Mouse (Mus musculus) spleen, adult 2 months (tissue): ENCODE measurements around the gene Dbn1. TPM values are rescaled to one million over a fixed set of nuclear protein-coding genes. Genes with fewer than 3 reads are reported as not detected.

Experiments used
- DNase-seq, 2 experiments: peaks; one replicate each; pipeline versions ENCODE4 v3.0.0 to v3.0.0-alpha.2; 2012 to 2021; ENCODE audit warnings: low spot score in 2 of 2, low read depth in 1 of 2
- H3K27ac ChIP-seq: fragments of 200-500 bp; 2 replicates; pipeline ENCODE4 v1.5.1; 2012; ENCODE audit warnings: low read length, inconsistent platforms; ENCODE audit not compliant: insufficient read depth
- H3K27me3 ChIP-seq: fragments of 200-500 bp; 2 replicates; pipeline ENCODE4 v1.6.1; 2012; ENCODE audit warnings: mild to moderate bottlenecking, moderate library complexity, low read length, inconsistent platforms; ENCODE audit not compliant: control insufficient read depth, insufficient read depth
- H3K36me3 ChIP-seq: fragments of 200-500 bp; 2 replicates; pipeline ENCODE4 v1.6.1; 2012; ENCODE audit warnings: mild to moderate bottlenecking, low read length, inconsistent platforms; ENCODE audit not compliant: control insufficient read depth, insufficient read depth
- H3K4me1 ChIP-seq: fragments of 200-500 bp; 2 replicates; pipeline ENCODE4 v1.6.1; 2011; ENCODE audit warnings: inconsistent platforms; ENCODE audit not compliant: control insufficient read depth, insufficient read depth, insufficient read length
- H3K4me3 ChIP-seq: fragments of 200-500 bp; 2 replicates; pipeline ENCODE4 v1.5.1; 2011; ENCODE audit warnings: mild to moderate bottlenecking, inconsistent platforms; ENCODE audit not compliant: insufficient read depth, insufficient read length; ENCODE audit errors: extremely low read depth
- CTCF ChIP-seq: fragments of 200-500 bp; IDR thresholded peaks from 2 replicates; pipeline ENCODE4 v1.5.1; 2011; ENCODE audit warnings: mild to moderate bottlenecking, inconsistent platforms; ENCODE audit not compliant: insufficient read depth, insufficient read length, insufficient replicate concordance; ENCODE audit errors: extremely low read depth
- POLR2A ChIP-seq: fragments of 200-500 bp; IDR thresholded peaks from 2 replicates; pipeline ENCODE4 v1.6.1; 2011; ENCODE audit warnings: low read depth, low read length, inconsistent platforms
- WGBS: fragments of 180-500 bp; shearing (Covaris S2); methylation state at CpG from one replicate; pipeline ENCODE4 v1.1.7; 2018; 5-methylcytosine and 5-hydroxymethylcytosine counted together
- polyA plus RNA-seq: library from polyadenylated mRNA; depleted of rRNA; stranded (reverse); fragments of >200 nt; gene quantifications from 2 replicates; pipeline ENCODE4 v1.2.3, GENCODE M21; 2012

The Dbn1 gene
- polyA plus RNA-seq, 1 experiment = 12.8 TPM

GRCm38 (mm10) chr13:55468851-55469560, 18.9 kb downstream of the Dbn1 start:
- WGBS = 51% methylated on average over 13 of the region's 13 CpGs
- no peak overlapping the region for H3K27ac ChIP-seq
- no peak overlapping the region for H3K4me3 ChIP-seq
- no peaks in the 10 kb centered on the region for H3K36me3 ChIP-seq
- no peaks in the 10 kb centered on the region; the same call in 1 of the 2 replicates for H3K27me3 ChIP-seq
- H3K4me1 ChIP-seq = peaks cover 35% of the 10 kb centered on the region
- TF ChIP-seq CTCF = peak; percentile 31; the same call in 1 of the 2 replicates
- no peak for TF ChIP-seq POLR2A
- DNase-seq = peak in 1 of 2 experiments; percentile 54

- peaks cover 24% of the 10 kb centered on the region for H3K4me1 ChIP-seq
- 33% methylated on average over 5 of the region's 5 CpGs for WGBS
- no peak for DNase-seq
- peaks cover 6% of the 10 kb centered on the region for H3K36me3 ChIP-seq
- no peak overlapping the region for H3K4me3 ChIP-seq
- H3K27me3 ChIP-seq = no peaks in the 10 kb centered on the region
- H3K27ac ChIP-seq = no peak overlapping the region
- TF ChIP-seq POLR2A (no peak), CTCF (no peak)
Observed at GRCm38 (mm10) chr13:55465830-55466440, 22.0 kb downstream of the Dbn1 start.

- Histone ChIP-seq H3K36me3 (peaks cover 8% of the 10 kb centered on the region), H3K27ac (no peak overlapping the region), H3K4me1 (peaks cover 23% of the 10 kb centered on the region), H3K4me3 (no peak overlapping the region), H3K27me3 (no peaks in the 10 kb centered on the region)
- TF ChIP-seq POLR2A = no peak
- no peak for TF ChIP-seq CTCF
- DNase-seq = no peak
- 19% methylated on average over 3 of the region's 3 CpGs for WGBS
Observed at GRCm38 (mm10) chr13:55465184-55465583, 22.7 kb downstream of the Dbn1 start.

- DNase-seq = peak in 1 of 2 experiments; percentile 56
- Histone ChIP-seq H3K27ac (peak within 1 kb of the TSS; percentile 66), H3K4me1 (peaks cover 23% of the 10 kb centered on the region), H3K36me3 (peaks cover 17% of the 10 kb centered on the region), H3K27me3 (no peaks in the 10 kb centered on the region), H3K4me3 (peak within 1 kb of the TSS; percentile 63)
- TF ChIP-seq POLR2A (no peak), CTCF (no peak)
- WGBS = under 1% methylated on average over 61 of the region's 84 CpGs
Observed at GRCm38 (mm10) chr13:55464027-55464884, 23.7 kb downstream of the Dbn1 start, which contains the start of gene Prr7. Prr7 (plus strand) TSS chr13:55464267.

- TF ChIP-seq POLR2A (no peak), CTCF (no peak)
- WGBS = 19% methylated on average over 14 of the region's 14 CpGs
- Histone ChIP-seq H3K27me3 (no peaks in the 10 kb centered on the region), H3K36me3 (peaks cover 25% of the 10 kb centered on the region), H3K27ac (peak overlapping the region; percentile 66), H3K4me3 (peak overlapping the region; percentile 63; the same call in 1 of the 2 replicates), H3K4me1 (peaks cover 23% of the 10 kb centered on the region)
- peak in 1 of 2 experiments; percentile 47 for DNase-seq
Observed at GRCm38 (mm10) chr13:55463399-55464026, 24.4 kb downstream of the Dbn1 start.

- Histone ChIP-seq H3K4me1 (peaks cover 21% of the 10 kb centered on the region), H3K36me3 (peaks cover 28% of the 10 kb centered on the region), H3K4me3 (no peak overlapping the region), H3K27ac (peak overlapping the region; percentile 66; the same call in 1 of the 2 replicates), H3K27me3 (no peaks in the 10 kb centered on the region)
- DNase-seq = no peak
- 75% methylated on average over 2 of the region's 2 CpGs for WGBS
- TF ChIP-seq CTCF = no peak
- TF ChIP-seq POLR2A = no peak
Observed at GRCm38 (mm10) chr13:55462965-55463364, 24.9 kb downstream of the Dbn1 start.
